In the genomic region with DNA sequence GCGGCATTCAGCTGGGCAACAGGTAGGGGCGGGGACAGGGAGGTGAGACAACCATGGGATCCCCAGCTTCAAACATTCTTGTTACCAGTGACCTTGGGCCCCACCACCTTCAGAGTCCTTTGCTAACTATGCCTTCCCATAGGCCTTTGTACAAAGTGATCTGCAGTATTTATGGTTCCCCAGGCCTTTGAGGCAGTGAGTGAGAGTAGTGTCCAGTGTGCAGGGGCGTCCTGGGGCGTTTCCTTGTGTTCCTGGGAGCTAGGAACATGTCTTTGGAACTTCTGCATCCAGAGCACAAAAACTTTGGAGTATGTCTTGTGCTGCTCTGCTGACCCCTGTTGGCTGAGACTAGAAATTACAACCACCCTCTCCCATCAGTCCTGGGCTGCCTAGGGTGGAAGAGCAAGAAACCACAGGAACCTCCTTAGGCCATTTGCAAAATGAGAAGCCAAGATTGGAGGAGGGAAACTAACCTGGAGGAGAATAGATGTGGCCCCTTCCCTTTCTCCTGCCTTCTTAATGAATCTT, we compare ENCODE assay signal across 8 mouse cellular contexts. TPM values are rescaled to one million over a fixed set of nuclear protein-coding genes. Genes with fewer than 3 reads are reported as not detected.
DNase-seq lines count a peak whose midpoint lies in the region; ATAC-seq lines count a peak whose summit lies in the region.

No protein-coding gene starts in this region.

- 0 out of 2 replicates have a peak overlapping the region, but pooled peaks have one; percentile 33 for H3K27ac ChIP-seq in midbrain, embryonic 10.5 days (replicated peaks)
- H3K27ac ChIP-seq in midbrain, embryonic 13.5 days: no peak overlapping the region
- 0 out of 2 replicates have a peak overlapping the region, but pooled peaks have one; percentile 19 for H3K27ac ChIP-seq in heart, embryonic 10.5 days

- peak; percentile 57 for DNase-seq in midbrain, embryonic 10.5 days (ENCODE audit: low spot score)
- DNase-seq in R1 (ENCODE audit: low read depth, low spot score): peak; percentile 83
- DNase-seq in cerebellum, postnatal 25 days: peak; percentile 73 to 79
- DNase-seq in heart, embryonic 10.5 days (ENCODE audit: low spot score): no peak
- peak; percentile 75 to 81 for DNase-seq in layer of hippocampus, postnatal 10 days (ENCODE audit: low spot score in 2 of 2)
- DNase-seq in thymus, postnatal 0 days (ENCODE audit: low spot score): peak; percentile 78

- no peaks in the 10 kb centered on the region for H3K27me3 ChIP-seq in midbrain, embryonic 10.5 days (ENCODE audit: low read depth, poor library complexity, severe bottlenecking)
- no peaks in the 10 kb centered on the region for H3K27me3 ChIP-seq in midbrain, embryonic 13.5 days
- H3K27me3 ChIP-seq in heart, embryonic 10.5 days (ENCODE audit: insufficient read depth, poor library complexity, severe bottlenecking): no peaks in the 10 kb centered on the region

- ATAC-seq in midbrain, embryonic 13.5 days: no peak
- ATAC-seq in megakaryocyte progenitor cell, adult 5-6 weeks (replicated peaks; ENCODE audit: poor library complexity): peak; percentile 73

- no peak overlapping the region for H3K9ac ChIP-seq in midbrain, embryonic 13.5 days (replicated peaks)

- peaks cover 6% of the 10 kb centered on the region for H3K4me1 ChIP-seq in midbrain, embryonic 10.5 days
- peaks cover 5% of the 10 kb centered on the region for H3K4me1 ChIP-seq in midbrain, embryonic 13.5 days (replicated peaks)
- H3K4me1 ChIP-seq in heart, embryonic 10.5 days: peaks cover 14% of the 10 kb centered on the region

- WGBS in midbrain, embryonic 10.5 days: 49% methylated on average over 4 of the region's 4 CpGs
- WGBS in midbrain, embryonic 13.5 days: 50% methylated on average over 4 of the region's 4 CpGs
- WGBS in heart, embryonic 10.5 days: 31% methylated on average over 4 of the region's 4 CpGs

- peaks cover 71% of the 10 kb centered on the region for H3K36me3 ChIP-seq in midbrain, embryonic 10.5 days
- H3K36me3 ChIP-seq in midbrain, embryonic 13.5 days: peaks cover 69% of the 10 kb centered on the region
- H3K36me3 ChIP-seq in heart, embryonic 10.5 days: peaks cover 62% of the 10 kb centered on the region

- H3K4me2 ChIP-seq in midbrain, embryonic 13.5 days (replicated peaks): no peak overlapping the region

- H3K4me3 ChIP-seq in midbrain, embryonic 10.5 days: no peak overlapping the region
- no peak overlapping the region for H3K4me3 ChIP-seq in midbrain, embryonic 13.5 days (replicated peaks)
- H3K4me3 ChIP-seq in heart, embryonic 10.5 days: no peak overlapping the region

- no peaks in the 10 kb centered on the region for H3K9me3 ChIP-seq in midbrain, embryonic 10.5 days (replicated peaks)
- H3K9me3 ChIP-seq in midbrain, embryonic 13.5 days: no peaks in the 10 kb centered on the region
- no peaks in the 10 kb centered on the region for H3K9me3 ChIP-seq in heart, embryonic 10.5 days

RNA-seq across cellular contexts. Expression of a gene that starts 4.1 kb away (rescaled TPM):
- polyA plus RNA-seq in midbrain, embryonic 10.5 days (2016; fragmentation: Nextera tagmentation; extraction: Ambion mirVana): 113 and 116 TPM in 2 replicates
- 133 and 147 TPM in 2 replicates for polyA plus RNA-seq in midbrain, embryonic 13.5 days (2015; fragmentation: Nextera tagmentation; extraction: Ambion mirVana)
- polyA plus RNA-seq in heart, embryonic 10.5 days (2016; fragmentation: Nextera tagmentation; extraction: Ambion mirVana): 87.4 and 92.5 TPM in 2 replicates
- 10 to 100 TPM; 69.6 to 88.4 TPM for total RNA-seq in layer of hippocampus, postnatal 10 days (2021)
- total RNA-seq in megakaryocyte progenitor cell, adult 5-6 weeks (2015): 76.6 and 87.2 TPM in 2 replicates
- total RNA-seq in megakaryocyte progenitor cell, adult 5-6 weeks (2017): 26.5 and 32.3 TPM in 2 replicates
- 126 and 129 TPM in 2 replicates for polyA plus RNA-seq in thymus, postnatal 0 days (2015; fragmentation: Nextera tagmentation; extraction: Ambion mirVana)

RNA-seq across cellular contexts. Expression of a gene that starts 8.0 kb away (rescaled TPM):
- 1.9 and 2.8 TPM in 2 replicates for polyA plus RNA-seq in midbrain, embryonic 10.5 days (2016; fragmentation: Nextera tagmentation; extraction: Ambion mirVana)
- polyA plus RNA-seq in midbrain, embryonic 13.5 days (2015; fragmentation: Nextera tagmentation; extraction: Ambion mirVana): 4.8 TPM in 2 replicates
- polyA plus RNA-seq in heart, embryonic 10.5 days (2016; fragmentation: Nextera tagmentation; extraction: Ambion mirVana): 0.43 and 1.1 TPM in 2 replicates
- 1 to 10 TPM; 6.4 to 7.1 TPM for total RNA-seq in layer of hippocampus, postnatal 10 days (2021)
- total RNA-seq in megakaryocyte progenitor cell, adult 5-6 weeks (2015): not detected in 2 replicates
- total RNA-seq in megakaryocyte progenitor cell, adult 5-6 weeks (2017): not detected in 2 replicates
- 0.28 and 0.31 TPM in 2 replicates for polyA plus RNA-seq in thymus, postnatal 0 days (2015; fragmentation: Nextera tagmentation; extraction: Ambion mirVana)

RNA-seq across cellular contexts. Expression of a gene that starts 8.9 kb away (rescaled TPM):
- 0.17 and 0.22 TPM in 2 replicates for polyA plus RNA-seq in midbrain, embryonic 10.5 days (2016; fragmentation: Nextera tagmentation; extraction: Ambion mirVana)
- polyA plus RNA-seq in midbrain, embryonic 13.5 days (2015; fragmentation: Nextera tagmentation; extraction: Ambion mirVana): 0.34 and 0.55 TPM in 2 replicates
- 0.09 and 0.15 TPM in 2 replicates for polyA plus RNA-seq in heart, embryonic 10.5 days (2016; fragmentation: Nextera tagmentation; extraction: Ambion mirVana)
- under 1 TPM; 0.45 to 0.64 TPM for total RNA-seq in layer of hippocampus, postnatal 10 days (2021)
- total RNA-seq in megakaryocyte progenitor cell, adult 5-6 weeks (2015): not detected in 2 replicates
- not detected in 2 replicates for total RNA-seq in megakaryocyte progenitor cell, adult 5-6 weeks (2017)
- 0.08 TPM in 1 of 2 replicates, not detected in the other for polyA plus RNA-seq in thymus, postnatal 0 days (2015; fragmentation: Nextera tagmentation; extraction: Ambion mirVana)

RNA-seq across cellular contexts. Expression of a gene that starts 20.3 kb away (rescaled TPM):
- 15.9 and 17.1 TPM in 2 replicates for polyA plus RNA-seq in midbrain, embryonic 10.5 days (2016; fragmentation: Nextera tagmentation; extraction: Ambion mirVana)
- 15.2 and 16.3 TPM in 2 replicates for polyA plus RNA-seq in midbrain, embryonic 13.5 days (2015; fragmentation: Nextera tagmentation; extraction: Ambion mirVana)
- polyA plus RNA-seq in heart, embryonic 10.5 days (2016; fragmentation: Nextera tagmentation; extraction: Ambion mirVana): 39.8 and 49.0 TPM in 2 replicates
- 10 to 100 TPM; 41.9 to 47.1 TPM for total RNA-seq in layer of hippocampus, postnatal 10 days (2021)
- total RNA-seq in megakaryocyte progenitor cell, adult 5-6 weeks (2015): 26.2 and 33.1 TPM in 2 replicates
- 38.7 and 40.4 TPM in 2 replicates for total RNA-seq in megakaryocyte progenitor cell, adult 5-6 weeks (2017)
- 24.3 and 25.3 TPM in 2 replicates for polyA plus RNA-seq in thymus, postnatal 0 days (2015; fragmentation: Nextera tagmentation; extraction: Ambion mirVana)

RNA-seq across cellular contexts. Expression of a gene that starts 31.5 kb away (rescaled TPM):
- 6.8 and 7.9 TPM in 2 replicates for polyA plus RNA-seq in midbrain, embryonic 10.5 days (2016; fragmentation: Nextera tagmentation; extraction: Ambion mirVana)
- polyA plus RNA-seq in midbrain, embryonic 13.5 days (2015; fragmentation: Nextera tagmentation; extraction: Ambion mirVana): 5.6 and 7.3 TPM in 2 replicates
- 5.9 and 8.3 TPM in 2 replicates for polyA plus RNA-seq in heart, embryonic 10.5 days (2016; fragmentation: Nextera tagmentation; extraction: Ambion mirVana)
- total RNA-seq in layer of hippocampus, postnatal 10 days (2021): 10 to 100 TPM; 34.8 to 38.0 TPM
- 1.9 and 2.9 TPM in 2 replicates for total RNA-seq in megakaryocyte progenitor cell, adult 5-6 weeks (2015)
- total RNA-seq in megakaryocyte progenitor cell, adult 5-6 weeks (2017): 1.9 and 2.2 TPM in 2 replicates
- 8.4 and 8.9 TPM in 2 replicates for polyA plus RNA-seq in thymus, postnatal 0 days (2015; fragmentation: Nextera tagmentation; extraction: Ambion mirVana)
